Mouse (Mus musculus) lung, adult 2 months (tissue): ENCODE results near the gene Gm49396.

Source experiments
- CTCF ChIP-seq: fragments of 200-500 bp; IDR thresholded peaks from 2 replicates; pipeline ENCODE4 v1.5.1; 2011; ENCODE audit warnings: mild to moderate bottlenecking, low read length, control low read depth; ENCODE audit not compliant: insufficient read depth
- POLR2A ChIP-seq: fragments of 200-500 bp; IDR thresholded peaks from 2 replicates; pipeline ENCODE4 v1.6.1; 2011; ENCODE audit warnings: low read depth, mild to moderate bottlenecking, control low read depth, low read length, borderline replicate concordance; ENCODE audit errors: extremely low read depth

GRCm38 (mm10) chr7:30525954-30526353 lies 37.2 kb upstream of the Gm49396 start:
- TF ChIP-seq POLR2A (0 out of 2 replicates have a peak, but pooled peaks have one; percentile 3), CTCF (no peak)
